Mouse (Mus musculus): ENCODE data around the gene Syne2. TPM values are rescaled to one million over a fixed set of nuclear protein-coding genes. Genes with fewer than 3 reads are reported as not detected.

The Syne2 gene
- total RNA-seq, 2 experiments from 2014 or later = 18.6 to 22.0 TPM

DNA sequence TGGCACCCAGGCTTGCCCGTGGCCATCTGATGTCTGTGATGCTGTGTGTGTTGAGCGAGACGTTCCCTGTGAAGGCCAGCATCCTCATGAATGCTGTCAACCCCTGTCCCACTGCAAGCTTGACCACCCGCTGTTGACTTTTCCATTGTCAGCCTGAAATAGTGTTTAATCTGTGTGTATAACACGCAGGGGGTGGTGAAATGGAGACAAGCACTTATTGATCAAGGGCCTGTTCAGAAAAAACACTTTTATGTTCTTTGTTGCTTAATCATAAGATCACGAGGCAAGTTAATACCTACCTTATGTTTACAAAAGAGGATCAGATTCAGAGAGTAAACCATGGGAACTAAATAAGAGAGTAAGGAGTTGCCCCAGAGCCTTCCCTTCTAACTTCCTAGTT is 191.1 kb downstream of the Syne2 start:
- intact Hi-C loops (cut with DNase I) = no loop called here
- no peak for DNase-seq (ENCODE audit: low spot score in 2 of 2)

DNA sequence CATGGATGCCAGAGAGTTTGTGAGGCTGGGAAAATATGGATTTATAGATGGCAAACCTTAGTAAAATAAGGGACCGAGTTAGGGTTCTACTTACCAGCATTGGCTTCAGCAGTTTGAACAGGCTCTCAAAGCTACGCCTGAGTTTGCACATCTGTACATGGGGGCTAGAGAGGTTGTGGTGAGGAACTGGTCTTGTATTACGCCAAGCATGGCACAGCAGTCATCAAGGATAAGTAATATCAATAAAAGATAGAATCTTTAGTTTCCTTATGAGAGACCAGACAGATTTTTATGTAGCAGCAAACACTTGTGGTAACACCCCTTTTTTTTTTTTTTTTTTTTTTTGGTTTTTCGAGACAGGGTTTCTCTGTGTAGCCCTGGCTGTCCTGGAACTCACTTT is 194.9 kb downstream of the Syne2 start:
- intact Hi-C loops (cut with DNase I) = no loop called here
- DNase-seq (ENCODE audit: low spot score in 2 of 2) = no peak

DNA sequence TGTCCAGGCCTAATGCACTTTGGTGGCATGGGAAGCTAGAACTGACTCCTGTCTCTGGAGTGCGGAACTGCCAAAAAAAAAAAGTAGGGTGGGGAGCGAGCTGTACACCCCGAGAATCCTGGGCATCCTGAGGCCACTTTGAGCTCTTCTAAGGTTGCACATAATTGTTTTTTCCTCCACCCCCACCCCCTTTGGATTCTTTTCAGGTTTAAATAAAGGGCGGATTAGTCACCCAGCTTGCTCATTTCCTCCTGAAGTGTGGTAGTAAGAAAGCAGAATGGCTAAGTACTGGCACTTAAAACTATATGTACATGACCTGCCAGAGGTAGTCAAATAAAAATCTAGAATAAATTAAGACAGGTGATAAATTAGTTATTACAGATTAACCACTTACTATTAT is 195.5 kb downstream of the Syne2 start:
- no peak for DNase-seq (ENCODE audit: low spot score in 2 of 2)
- intact Hi-C loops (cut with DNase I) = no loop called here

DNA sequence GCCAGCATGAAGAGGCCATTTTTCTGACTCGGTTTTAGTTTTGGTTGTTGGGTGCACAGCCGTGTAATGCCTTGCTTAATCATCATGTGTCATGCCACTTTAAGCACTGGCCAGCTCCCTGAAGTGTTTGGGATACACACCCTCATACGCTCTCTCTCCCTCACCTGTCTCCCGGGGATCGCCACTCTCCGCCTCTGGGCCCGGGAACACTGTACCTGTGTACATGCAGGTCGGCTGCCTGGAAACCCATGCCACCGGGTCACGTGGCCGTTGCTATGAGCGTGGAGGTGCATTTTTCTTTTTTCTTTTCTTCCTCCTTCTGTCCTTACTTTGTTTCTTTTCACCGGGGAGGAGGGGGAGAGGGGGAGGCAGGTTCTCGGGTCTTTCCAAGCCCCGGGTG is 197.1 kb downstream of the Syne2 start:
- intact Hi-C loops (cut with DNase I) = loop anchor here (5.0 kb wide), 1 partner anchor 228 kb away; no protein-coding TSS in a partner anchor
- no peak for DNase-seq (ENCODE audit: low spot score in 2 of 2)

DNA sequence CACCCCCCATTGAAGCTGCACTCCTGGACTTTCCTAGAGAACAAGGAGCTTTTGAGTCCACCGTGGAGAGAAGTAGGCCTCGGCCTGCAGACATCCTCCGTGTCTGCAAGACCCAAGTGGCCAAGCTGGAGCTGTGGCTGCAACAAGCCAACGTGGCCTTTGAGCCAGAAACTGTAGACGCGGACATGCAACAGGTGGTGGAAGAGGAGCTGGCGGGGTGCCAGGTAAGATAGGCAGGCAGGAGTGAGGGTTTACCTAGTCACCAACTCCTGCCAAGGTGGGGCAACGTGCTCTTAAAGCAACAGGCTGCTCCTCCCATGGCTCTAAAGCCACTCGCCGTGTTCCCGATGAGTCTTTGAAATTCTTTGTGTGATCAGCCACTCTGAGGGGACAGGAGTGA is 197.6 kb downstream of the Syne2 start:
- no peak for DNase-seq (ENCODE audit: low spot score in 2 of 2)
- intact Hi-C loops (cut with DNase I) = loop anchor here (5.0 kb wide), 1 partner anchor 228 kb away; no protein-coding TSS in a partner anchor

DNA sequence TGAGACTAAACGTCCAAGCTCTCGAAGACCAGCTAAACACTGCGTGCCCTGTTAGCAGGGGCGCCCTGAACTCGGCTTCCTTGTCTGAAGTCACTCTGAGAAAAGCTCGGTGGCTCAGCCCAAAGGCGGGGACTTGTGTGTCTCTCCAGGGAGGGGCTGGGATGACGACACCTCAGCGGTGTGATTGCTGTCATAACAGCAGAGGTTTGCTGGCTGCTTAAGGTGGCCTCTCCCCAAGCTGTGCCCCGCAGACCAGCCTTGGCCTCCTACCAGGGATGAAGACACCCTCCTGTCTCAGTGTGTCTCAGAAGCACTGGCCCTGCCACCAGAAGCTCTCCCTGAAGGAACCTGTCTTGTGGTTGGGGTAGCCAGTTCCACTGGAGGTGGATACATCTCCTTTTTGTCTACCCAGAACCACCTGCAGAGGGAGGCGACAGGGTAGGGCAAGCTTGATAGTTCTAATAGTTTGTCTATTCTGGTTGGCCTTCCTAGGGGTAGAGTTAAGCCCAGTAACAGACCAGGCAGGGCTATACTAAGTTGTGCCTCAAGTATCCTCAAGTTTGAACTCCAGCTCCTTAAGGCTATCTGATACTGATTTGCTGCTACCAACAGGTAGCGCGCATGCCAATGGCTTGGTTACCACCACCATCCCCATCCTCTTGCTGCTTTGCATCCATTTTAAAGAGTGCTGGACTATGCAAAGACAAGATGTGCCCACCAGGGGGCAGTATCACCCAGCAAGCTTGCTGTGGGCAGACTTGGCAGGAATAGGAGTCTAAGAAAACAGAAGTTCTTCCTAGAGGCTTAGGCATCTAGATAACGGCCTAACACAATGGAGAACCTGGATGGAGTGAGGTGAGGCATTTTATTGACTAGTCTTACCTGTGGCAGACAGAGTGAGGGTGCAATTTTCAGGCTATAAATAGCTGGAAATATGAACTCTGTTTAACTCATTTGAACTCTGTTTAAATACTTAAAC is 198.5 kb downstream of the Syne2 start:
- intact Hi-C loops (cut with DNase I) = loop anchor here (2.0 to 5.0 kb wide), 2 partner anchors 162 to 229 kb away; no protein-coding TSS in a partner anchor
- DNase-seq (ENCODE audit: low spot score in 2 of 2) = peak; percentile 72 to 84

DNA sequence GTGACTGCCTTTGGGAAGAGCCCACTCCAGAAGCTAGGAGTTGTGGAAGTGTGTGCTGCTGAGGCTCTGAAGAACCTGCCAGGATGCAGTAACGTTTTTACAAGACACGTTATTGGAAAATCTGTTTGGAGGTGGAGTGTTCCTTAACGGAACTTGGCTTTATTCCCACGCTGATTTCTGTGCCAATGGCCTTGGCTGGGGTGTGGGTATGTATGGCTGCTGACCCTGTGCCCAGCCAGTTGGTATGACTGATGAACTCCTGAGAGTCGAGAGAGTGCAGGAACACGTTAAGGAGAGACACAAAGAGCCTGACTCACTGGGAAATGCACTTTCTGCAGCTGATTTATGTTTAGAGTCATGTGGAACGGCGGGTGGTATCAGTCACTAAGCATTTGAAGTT is 200.7 kb downstream of the Syne2 start:
- no peak for DNase-seq (ENCODE audit: low spot score in 2 of 2)
- intact Hi-C loops (cut with DNase I) = loop anchor here (5.0 kb wide), 1 partner anchor 231 kb away; no protein-coding TSS in a partner anchor

DNA sequence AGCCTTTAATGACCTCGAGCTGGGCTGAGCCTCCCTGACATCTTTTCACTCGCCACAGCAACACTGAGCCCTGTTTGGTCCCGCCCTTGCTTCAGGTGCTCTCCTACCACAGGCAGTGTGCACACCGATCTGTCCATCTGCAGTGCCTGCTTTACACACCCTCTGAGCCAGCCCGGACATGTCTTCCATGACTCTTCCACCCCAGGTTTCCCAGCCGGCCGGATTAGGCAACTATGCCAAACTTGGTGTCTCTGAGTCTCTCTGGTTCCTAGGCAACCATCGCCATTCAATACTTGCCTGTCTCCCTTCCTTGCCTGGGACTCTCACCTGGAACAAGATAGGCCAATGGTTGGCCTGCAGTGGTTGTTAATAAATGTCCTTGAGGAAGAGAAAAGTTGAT is 224.4 kb downstream of the Syne2 start:
- DNase-seq (ENCODE audit: low spot score in 2 of 2) = no peak
- intact Hi-C loops (cut with DNase I) = no loop called here

DNA sequence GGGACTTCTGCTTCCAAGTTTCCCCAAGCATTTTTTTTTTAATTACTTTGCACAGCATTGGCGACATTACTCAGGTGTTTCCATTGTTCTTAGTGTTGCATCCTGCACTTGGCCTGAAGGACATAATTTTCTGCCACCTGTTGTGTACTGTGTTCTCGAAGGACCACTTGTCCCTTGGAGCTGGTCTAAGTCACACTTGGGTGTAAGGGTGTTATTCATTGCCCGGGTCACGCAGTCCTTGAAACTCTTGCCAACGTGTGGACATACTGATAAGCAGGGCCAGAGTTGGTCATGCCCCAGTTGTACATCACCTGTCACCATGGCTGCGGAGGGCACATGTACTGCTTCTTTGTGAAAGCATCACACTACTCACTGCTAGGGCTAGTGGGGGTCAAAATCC is 228.6 kb downstream of the Syne2 start:
- DNase-seq (ENCODE audit: low spot score in 2 of 2) = no peak
- intact Hi-C loops (cut with DNase I) = no loop called here

DNA sequence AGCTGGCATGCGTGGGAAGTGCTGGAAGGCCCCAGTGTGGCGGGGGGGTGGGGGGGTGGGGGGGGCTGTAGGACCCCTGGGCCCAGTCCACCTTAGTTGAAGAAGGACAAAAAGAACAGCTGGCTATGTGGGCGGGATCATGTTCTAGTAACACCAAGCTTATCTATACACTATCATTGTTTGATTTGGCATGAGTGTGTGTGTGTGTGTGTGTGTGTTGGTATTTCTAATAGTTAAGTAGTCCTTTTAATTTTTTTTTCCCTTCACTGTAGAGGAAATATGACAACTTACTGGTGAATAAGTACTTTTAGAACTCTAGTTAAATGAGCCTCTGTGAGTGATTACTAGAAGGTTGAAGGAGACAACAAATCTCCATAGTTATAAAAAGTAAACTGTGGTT is 230.0 kb downstream of the Syne2 start:
- intact Hi-C loops (cut with DNase I) = no loop called here
- DNase-seq (ENCODE audit: low spot score in 2 of 2) = no peak

DNA sequence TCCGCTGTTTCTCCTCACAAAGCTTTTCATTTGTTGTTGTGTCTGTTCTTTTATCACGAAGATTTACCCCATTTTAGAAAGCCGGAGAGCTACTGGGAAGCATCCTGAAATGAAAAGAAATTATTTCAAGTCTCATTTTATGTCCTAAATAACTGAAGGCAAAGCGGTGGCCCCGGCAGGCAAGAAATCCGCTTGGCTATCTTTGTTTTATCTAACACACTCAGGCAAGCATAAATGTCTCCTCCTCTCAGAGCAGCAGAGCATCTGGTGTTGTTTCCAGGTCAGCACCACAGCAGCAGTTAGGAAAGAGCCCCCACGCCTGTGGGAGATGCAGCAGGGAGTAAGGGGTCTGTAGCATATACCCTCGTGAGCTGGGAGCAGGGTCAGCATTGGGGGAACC is 230.7 kb downstream of the Syne2 start:
- DNase-seq (ENCODE audit: low spot score in 2 of 2) = no peak
- intact Hi-C loops (cut with DNase I) = no loop called here

DNA sequence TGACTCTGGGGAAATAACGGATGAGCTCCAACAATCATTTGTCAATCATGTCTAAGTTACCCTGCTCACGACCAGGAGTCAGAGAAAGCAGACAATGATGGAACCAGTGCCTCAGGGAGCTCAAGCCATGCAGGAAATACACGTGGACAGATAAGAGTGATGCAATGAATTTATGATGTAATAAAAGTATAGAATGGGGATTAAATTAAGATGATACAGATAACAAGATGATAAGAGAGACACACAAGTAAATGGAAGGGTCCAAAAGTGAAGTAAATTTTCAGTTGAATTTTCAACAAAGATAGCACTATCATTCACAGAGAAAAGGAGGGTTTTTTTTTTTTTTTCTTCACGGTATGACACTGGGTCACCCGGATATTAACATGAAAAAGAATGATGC is 231.4 kb downstream of the Syne2 start:
- intact Hi-C loops (cut with DNase I) = no loop called here
- DNase-seq (ENCODE audit: low spot score in 2 of 2) = no peak

DNA sequence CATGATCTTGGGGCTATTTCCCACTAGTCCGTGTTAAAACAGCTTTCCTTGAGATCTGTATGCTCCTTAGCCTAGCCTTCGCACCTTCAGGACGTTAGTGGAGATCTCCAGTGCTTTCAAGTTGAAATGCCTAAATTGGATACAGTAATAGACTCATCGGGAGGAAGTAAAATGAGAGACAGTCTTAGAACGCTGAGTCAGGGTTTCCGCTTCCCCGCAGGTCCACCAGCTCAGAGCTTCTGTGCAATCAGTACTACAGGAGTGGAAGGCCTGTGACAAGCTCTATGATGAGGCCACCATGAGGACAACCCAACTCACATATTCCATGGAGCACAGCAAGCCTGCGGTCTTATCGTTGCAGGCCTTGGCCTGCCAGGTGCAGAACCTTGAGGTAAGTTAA is 233.9 kb downstream of the Syne2 start:
- no peak for DNase-seq (ENCODE audit: low spot score in 2 of 2)
- intact Hi-C loops (cut with DNase I) = no loop called here

DNA sequence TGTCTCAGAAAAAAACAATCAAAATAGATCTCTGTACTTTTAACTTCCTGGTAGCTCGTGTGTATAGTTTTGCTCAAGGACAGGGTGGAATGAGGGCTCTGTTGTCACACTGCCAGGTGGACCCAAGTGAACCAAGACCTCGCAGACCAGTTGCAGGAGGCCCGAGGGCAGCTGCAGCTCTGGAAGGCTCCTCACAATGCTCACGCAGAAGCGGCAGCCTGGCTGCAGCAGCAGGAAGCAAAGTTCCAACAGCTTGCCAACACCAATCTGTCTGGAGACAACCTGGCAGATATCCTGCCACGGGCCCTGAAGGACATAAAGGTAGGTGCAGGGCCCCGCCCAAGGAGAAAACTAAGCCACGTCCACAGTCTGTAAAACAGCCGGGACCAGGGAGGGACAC is 236.7 kb downstream of the Syne2 start:
- DNase-seq (ENCODE audit: low spot score in 2 of 2) = no peak
- intact Hi-C loops (cut with DNase I) = no loop called here

DNA sequence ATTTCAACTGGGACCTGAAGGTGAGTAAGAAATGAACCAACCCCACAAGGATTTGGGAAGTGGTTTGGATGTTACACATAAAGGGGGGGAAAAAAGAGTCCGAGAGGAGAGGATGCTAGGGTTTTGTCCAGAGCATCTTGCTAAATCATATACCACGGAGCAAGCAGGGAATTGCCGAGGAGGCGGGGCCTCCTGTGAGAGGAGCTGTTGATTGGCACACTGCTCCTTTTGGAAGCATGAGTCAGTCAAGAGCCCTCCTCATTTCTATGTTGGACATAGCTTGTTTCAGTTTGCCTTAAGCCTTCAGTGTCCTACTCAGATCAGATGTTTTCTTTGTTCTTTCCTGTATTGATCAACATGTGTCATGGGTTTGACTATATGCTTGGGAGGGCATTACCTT is 245.1 kb downstream of the Syne2 start:
- DNase-seq (ENCODE audit: low spot score in 2 of 2) = no peak
- intact Hi-C loops (cut with DNase I) = no loop called here

DNA sequence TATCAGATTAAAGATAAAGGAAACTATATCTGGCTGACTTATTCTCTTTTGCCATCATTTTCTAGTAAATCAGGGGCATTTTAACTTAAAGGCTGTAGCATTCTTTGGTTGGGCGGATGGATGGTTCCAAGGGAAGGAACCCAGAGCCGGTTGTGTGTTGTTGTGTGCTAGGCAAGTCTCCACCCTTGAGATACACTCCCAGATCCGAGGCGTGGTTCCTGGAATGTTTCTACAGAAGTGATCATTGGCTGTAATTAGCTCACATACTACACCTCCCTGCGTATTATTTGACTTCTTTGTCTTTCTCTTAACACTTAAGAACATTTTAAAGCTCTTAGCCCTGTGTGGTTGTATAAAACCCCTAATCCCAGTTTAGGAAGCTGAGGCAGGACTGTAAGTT is 252.5 kb downstream of the Syne2 start:
- intact Hi-C loops (cut with DNase I) = no loop called here
- DNase-seq (ENCODE audit: low spot score in 2 of 2) = no peak

DNA sequence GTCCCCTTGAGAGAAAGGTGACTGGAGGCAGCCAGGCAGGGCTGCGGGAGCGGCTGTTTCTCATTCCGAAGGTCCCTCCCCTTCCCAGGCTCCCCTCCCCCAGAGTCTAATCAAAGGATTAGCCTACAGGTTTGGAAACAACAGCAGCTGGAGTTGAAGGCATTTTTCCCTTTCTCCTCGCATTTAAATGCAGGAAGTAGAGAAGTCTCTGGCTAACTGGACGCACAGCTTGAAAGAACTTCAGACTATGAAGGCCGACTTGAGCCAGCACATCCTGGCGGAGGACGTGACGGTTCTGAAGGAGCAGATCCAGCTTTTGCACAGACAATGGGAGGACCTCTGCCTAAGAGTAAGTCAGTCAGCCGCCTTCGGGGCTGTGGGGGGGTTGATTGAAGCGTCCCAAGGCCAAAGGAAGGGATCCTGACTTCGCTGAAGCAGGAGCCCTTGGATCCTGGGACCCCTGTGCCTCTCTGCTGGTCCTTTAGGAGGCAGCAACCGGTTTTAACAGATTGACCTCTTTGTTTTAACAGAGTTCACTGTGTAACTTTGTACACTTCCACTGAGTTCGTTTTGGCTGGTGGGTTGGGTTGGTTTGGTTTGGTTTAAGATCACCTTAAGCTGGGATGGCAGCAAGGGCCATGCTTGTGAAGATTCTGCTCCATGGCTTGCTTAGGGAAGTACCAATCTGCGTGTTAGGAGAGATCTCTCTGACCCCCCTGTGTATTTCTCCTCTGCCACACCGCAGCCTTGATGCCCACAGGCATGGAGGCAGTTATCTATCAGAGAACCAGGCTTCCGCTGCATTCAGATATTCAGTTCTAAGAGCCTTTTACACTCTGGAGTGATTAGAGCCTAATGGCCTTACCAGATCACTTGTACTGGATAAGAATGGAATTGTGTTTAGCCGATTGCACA is 254.3 kb downstream of the Syne2 start:
- no peak for DNase-seq (ENCODE audit: low spot score in 2 of 2)
- intact Hi-C loops (cut with DNase I) = no loop called here

DNA sequence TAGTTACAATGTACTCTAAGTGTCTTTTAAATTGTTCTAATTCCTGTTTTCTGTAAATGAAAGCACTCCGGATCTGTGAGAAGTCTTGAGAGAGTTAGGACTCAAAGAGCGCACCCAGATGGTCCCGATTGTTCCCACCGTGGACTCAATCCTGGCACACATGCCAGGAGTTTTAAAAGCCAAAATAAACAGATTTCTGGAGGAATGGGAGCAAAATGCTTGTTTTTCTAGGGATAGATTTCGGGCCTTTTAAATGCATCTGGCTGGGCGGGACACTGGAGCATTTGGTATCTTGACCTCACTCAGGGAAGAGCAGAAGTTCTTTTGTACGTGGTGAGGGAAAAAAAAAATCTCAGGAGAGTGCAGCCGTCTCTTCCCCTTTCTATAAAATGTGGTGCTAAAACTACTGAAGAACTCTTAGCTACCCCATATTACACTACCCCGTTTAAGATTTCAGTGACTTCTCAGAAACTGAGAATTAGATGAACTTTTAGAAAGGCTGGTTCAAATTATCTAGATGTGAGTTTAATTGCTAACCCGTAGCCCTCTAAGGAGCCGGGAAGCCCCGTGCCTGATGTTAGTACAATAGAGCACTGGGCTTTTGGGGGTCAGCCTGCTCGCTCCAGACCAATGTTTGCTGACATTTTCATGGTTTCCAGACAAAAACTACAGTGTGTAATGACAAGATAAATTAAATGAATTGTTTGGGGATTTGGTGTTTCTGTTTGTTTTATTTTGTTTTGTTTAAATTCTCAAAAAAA is 255.3 kb downstream of the Syne2 start:
- intact Hi-C loops (cut with DNase I) = no loop called here
- no peak for DNase-seq (ENCODE audit: low spot score in 2 of 2)

DNA sequence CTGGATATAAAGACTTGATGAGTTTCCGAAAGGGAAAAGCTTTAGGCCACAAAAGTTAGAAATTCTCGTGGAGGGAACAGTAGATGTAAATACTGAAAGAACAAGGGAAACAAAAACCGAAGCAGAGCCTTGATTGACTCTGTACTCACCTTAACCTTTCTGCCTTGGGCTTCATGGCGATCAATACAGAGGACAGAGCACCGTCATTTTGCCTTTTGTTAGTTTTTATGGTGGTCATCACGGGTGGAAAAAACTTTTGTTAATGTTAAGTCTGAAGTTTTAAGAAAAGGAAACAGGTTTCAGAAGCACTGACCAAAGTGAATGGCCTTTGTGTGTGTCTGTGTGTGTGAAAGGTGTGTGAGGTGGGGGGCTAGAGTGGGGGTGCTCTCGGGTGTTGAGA is 256.0 kb downstream of the Syne2 start:
- DNase-seq (ENCODE audit: low spot score in 2 of 2) = no peak
- intact Hi-C loops (cut with DNase I) = no loop called here

Data from left cerebral cortex, postnatal 25 days (tissue).